Mouse (Mus musculus): ENCODE data around the gene Ten1.
A peak's percentile ranks its signal among the peaks of the same experiment; 100 is the strongest.

The Ten1 gene

DNA sequence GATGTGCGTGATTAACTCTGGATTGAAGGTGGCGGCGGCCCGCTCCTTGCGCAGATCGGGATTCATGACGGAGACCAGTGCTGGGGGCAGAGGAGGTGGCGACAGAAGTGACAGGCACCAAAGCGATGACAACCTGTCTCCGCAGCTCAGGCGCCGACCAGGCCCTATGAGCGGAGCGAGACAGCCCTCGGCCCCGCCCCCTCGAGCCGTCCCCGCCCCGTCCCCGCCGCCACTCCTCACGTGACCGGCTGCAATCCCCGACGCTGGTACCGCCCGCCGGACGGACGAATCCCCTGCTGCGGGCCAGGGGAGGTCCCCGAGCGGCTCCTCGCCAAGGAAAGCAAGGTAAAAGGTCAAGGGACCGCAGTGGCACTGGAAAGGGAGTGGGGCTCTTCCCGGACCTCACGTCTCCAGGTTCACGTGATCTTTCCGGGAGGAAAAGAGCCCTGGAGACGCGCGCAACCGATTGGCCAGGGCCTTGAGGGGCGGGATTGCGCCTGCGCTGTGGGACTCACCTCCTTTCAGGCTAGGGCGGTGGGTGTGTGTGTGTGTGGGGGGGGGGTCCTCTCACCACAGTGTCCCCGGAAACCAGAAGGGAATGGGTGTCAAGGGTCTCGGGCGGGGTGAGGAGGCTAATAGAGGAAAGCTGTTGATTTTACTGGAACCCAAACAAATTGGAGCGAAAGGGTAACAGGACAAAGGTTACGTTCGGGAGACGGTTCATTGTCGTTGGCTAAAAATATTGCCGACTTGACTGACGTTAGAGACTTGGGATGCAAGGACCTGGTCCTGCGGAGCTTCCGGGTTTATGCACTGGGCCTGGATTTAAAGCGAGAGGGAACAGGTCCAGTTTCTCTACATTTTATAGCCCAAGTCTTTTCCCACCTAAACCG lies at the start of gene Ten1, which contains the start of gene Acox1:
Gene Ten1 (plus strand): TSS at position 217 of the 893 bp plus-strand sequence.
Gene Acox1 (minus strand): TSS at position 407 of the 893 bp plus-strand sequence.
- peak; percentile 95 to 97 for DNase-seq (ENCODE audit: low spot score in 2 of 2)

DNA sequence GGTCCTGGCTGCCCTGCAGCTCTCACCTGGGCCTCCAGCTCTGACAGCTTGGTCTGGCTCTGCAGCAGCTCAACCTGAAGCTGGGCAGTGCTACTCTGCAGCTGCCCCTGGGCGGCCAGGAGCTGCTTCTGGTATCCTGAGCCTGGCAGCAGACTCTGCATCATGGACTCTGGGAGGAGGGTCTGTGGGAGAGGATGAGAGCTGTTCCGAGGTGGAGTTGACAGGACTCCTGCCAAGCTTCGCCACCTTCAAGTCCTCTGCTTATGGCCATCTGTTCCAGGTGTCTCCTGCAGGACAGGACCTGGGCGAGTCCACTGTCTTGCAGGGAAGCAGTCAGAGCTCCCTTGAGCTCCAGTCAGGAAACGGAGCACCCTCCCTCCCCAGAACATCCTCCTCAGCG lies 49.3 kb upstream of the Ten1 start:
- DNase-seq (ENCODE audit: low spot score in 2 of 2) = no peak

DNA sequence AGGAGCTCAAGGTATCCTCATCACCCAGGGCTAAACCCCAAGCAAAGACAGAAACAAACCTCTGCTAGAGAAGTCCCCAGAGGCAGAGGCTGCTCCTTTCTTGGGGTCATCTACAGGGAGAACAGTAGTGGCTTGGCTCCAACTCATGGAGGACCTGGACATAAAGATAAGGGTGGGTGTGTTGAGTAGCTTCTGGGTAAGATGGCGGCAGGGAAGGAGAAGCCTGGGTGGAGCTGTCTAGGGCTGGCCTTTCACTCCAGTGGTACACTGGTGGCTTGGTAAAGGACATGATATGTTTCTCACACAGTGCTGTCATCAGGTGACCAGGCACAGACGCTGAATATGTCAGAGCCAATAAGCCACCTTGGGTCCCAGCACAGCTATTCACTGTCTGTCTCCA lies 47.7 kb upstream of the Ten1 start:
- peak; percentile 56 to 61 for DNase-seq (ENCODE audit: low spot score in 2 of 2)

DNA sequence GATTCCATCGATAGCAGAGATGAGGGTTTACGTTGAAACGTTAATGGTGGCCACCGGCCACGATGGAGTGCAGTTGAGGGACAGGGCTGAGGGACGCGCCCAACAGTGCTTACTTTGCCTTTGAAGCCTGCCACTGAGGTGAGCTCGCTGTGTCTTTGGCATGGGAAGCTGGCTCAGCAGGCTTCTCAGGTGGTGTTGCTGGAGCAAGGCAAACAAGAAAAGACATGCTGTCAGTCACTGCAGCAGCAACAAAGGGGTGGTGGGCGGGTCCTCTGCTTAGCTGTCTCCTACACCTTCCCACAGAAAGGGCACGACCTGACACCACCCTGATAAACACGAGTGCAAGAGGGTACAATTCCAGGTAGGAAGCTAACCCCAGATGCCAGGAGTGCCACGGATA lies 37.3 kb upstream of the Ten1 start:
- DNase-seq (ENCODE audit: low spot score in 2 of 2) = no peak

DNA sequence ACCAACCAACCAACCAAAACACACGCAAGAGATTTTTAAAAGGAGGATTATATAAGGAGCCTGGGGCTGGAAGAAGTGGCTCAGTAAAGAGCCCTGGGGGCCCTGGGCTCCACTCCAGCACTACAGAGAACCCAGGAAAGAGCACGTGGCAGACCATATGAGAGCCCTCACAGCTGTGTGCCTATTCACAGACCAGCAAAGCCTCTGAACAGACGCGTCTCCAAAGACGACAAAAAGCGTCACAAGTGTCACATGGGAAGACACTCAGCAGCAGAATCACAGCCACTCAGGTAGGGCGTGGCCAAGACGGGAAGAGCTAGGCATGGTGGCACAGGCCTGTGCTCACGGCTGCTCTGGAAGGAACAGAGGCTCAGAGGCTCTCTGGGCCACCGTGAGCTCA lies 36.5 kb upstream of the Ten1 start:
- no peak for DNase-seq (ENCODE audit: low spot score in 2 of 2)

DNA sequence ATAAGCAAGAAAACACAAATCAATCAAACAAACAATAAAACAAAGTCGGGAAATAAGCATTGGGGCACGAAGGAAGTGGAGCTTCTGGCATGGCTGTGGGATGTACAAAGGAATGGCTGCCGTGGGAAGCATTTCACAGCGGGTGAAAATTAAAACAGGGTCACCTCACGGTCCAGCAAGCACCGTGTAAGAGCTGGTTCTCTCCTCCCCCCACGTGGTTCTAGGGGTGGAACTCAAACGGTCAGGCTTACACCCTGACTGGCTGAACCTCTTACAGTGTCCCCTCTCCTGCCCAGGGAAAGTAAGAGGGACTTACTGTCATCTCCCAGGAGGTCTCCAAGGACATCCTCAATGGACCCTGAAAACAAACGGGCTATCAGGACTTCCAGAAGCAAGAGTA lies 35.7 kb upstream of the Ten1 start:
- no peak for DNase-seq (ENCODE audit: low spot score in 2 of 2)

DNA sequence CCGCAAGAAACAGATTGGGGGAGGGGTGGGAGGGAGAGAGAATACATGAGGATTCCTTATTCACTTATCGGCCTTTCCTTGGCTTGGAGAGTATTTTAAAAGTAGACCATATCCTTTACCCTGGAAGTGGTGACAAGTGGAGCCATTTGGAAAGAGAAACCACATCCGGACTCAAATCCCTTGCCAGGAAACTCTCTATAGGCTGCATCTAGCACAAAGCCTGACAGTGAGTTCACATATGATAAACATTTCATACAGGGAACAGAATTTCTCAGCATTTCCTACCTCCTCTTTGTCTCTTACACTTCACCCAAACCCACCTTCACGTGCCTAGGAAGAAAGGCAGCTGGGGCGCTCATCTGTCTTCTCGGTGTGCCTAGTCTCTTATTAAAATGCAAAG lies 31.4 kb upstream of the Ten1 start:
- no peak for DNase-seq (ENCODE audit: low spot score in 2 of 2)

DNA sequence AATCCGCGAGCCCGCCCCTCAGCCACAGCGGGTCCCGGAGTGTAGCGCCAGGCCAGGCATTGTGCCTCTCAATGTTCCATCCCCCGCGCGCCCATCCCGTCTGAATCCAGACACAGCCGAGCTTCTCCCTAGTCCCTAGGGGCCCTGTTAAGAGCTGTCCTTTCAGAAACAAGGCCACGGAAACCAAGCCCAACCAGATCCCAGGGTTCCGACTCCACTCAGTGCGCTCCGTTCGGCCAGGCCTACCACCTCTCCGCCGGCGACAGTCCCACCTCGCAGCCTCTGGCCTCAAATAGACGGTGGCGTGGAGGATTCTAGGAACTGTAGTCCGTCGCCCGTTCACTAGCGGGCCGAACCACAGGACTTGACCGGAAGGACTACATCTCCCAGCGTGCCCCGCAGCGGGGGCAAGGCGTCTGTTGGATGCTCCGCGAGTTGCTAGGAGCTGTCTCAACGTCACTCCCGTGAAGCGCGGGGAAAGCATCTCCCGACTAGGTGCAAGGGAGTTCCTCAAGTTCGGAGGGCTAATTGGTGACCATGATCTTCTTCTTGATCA lies 30.7 kb upstream of the Ten1 start, which contains the start of gene Fbf1:
Gene Fbf1 (minus strand): TSS at position 283 of the 556 bp plus-strand sequence.
- DNase-seq (ENCODE audit: low spot score in 2 of 2) = peak; percentile 80 to 96

DNA sequence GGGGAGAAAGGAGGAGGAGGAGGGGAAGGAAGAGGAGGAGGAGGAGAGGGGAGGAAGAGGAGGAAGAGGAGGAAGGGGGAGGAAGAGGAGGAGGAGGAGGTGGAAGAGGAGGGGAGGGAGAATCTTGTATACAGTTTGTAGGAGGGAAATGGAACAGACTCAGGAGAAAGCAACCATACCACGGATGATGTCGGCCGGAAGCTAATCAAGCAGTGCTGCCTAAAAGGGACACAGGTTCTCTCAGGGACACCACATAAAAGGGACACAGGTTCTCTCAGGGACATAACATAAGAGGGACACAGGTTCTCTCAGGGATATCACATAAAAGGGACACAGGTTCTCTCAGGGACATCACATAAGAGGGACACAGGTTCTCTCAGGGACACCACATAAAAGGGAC lies 29.4 kb upstream of the Ten1 start:
- no peak for DNase-seq (ENCODE audit: low spot score in 2 of 2)

DNA sequence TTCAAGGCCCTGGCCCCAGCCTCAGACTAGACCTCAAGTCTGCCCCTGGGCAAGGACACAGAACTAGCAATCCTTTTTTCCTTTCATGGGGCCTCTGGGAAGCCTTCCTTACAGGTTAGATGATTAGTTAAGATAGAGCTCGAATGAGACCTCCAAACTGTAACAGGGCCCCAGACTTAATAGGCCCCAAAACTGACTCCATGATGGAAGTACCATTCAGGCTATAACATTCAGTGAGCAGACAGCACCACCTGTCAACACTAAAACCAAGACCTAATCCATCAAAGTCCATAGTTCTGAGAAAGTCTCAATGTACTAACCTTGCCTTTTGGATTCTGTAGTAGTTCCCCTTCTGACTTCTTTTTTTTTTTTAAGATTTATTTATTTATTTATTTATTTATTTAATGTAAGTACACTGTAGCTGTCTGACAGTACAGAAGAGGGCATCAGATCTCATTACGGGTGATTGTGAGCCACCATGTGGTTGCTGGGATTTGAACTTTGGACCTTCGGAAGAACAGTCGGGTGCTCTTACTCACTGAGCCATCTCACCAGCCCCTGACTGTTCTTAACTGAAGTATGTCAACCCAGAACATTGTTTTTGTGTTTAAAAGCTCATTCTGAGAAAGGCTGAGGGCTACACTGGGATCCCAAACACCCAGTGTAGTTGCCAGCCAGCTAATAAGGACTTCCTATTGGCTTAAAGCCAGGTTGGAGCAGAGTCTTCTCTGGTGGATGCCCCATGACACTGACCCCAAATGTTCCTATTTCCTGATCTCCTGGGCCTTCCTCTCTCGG lies 28.5 kb upstream of the Ten1 start:
- DNase-seq (ENCODE audit: low spot score in 2 of 2) = no peak

DNA sequence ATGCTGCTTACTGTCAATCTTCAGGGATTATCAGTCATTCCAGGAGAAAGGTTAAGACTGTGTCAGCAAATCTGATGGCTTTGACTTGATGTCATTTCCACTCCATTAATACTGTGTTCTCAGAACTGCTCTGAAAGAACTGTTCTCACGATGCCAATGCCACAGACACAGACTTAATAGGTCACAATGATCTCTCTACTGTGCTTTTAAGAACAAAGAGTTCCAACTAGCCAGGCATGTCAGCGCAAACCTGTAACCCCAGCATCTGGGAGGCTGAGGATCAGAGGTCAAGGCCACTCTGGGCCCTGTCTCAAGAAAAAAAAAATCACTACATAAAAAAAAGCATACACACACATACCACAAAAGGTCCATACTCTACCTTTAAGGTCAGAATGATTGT lies 26.7 kb upstream of the Ten1 start:
- no peak for DNase-seq (ENCODE audit: low spot score in 2 of 2)

DNA sequence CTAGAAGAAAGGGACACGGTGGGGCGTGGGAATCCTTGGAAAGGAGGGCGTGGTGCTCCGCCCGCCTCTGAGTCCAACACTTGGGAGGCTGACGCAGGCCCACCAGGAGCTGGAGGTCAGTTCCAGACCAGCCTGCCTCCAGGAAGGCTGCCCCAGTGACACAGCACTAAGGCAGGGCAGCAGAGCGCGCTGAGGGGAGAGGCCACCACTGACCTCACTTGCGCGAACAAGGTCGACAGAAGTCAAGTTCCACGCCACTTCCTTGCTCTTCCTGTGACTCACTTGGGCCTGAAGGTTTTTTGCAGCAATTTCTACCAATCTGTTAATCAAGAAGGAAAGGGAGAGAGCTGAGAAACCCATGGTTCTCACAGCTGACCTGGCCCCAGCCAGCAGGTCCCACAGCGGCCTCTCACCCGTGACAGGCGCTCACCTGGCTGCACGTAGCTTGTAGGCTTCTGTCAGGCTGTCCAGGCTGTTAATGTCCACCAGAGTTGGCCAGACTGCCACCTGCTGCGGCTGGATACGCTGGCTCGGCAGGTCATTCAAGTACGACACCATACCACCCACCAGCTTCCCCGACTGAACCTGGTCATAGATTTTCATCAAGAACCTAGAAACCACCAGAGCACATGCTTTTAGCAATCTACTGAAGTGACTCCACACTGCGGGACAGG lies 23.7 kb upstream of the Ten1 start:
- no peak for DNase-seq (ENCODE audit: low spot score in 2 of 2)

DNA sequence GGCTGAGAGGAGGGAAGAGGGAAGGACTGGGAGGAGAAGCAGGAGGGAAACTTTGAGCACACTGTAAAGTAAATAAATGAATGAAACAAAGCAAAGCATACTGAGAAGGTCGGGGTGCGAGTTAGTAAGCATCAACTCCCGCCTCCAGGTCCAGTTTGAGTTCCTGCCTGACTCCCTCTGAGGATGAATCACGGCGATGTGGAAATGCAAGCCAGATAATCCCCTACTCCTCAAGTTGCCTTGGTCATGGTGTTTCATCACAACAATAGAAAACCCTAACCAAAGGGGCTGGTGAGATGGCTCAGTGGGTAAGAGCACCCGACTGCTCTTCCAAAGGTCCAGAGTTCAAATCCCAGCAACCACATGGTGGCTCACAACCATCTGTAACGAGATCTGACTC lies 22.6 kb upstream of the Ten1 start:
- DNase-seq (ENCODE audit: low spot score in 2 of 2) = no peak

DNA sequence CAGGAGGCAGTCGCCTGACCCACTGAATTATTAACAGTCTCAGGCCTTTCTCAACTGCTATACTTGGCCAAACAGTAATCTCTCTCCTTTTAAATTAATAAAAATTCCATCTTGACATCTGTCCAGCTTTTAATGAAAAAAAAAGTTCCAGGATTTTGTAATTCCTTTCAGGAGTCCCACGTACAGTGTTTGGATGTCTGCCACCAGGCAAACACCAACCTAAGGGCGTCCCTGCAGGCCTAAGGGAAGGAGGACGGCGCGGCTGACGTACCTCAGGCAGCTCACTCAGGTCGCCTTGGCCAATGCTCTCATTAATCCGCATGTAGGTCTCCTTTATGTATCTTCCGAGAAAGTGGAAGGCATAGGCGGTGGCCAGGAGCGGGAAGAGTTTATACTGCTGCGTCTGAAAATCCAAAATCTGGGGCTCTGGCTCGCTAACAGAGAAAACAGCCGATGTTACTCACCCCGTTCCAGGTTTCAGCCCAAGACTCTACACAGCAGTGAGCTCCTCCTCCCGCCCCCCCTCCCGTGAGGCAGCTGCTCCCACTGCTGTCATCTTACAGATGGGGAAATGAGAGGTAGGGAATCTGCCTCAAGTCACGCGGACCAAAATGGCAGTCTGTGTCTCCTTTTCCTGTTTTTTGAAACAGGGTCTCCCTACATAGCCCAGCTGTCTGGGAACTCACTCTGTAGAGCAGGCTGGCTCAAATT lies 20.1 kb upstream of the Ten1 start:
- no peak for DNase-seq (ENCODE audit: low spot score in 2 of 2)

DNA sequence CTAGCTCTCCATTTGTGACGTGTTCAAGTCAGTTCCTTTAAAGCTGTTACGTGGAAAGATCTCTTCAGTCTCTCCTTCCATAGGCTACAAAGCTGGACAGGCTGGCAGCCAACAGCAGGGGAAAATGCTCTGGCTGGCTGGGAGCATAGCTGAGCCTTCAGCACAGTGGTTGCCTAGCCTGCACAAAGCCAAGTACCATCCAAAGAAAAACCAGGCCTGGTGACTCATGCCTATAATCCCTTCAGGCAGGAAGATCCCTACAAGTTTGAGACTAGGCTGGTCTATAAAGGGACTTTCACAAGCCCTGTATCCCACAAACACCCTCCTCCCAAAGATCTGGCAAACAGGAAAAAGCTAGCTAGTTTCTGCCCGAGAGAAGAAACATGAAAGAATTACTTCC lies 12.8 kb upstream of the Ten1 start:
- no peak for DNase-seq (ENCODE audit: low spot score in 2 of 2)

DNA sequence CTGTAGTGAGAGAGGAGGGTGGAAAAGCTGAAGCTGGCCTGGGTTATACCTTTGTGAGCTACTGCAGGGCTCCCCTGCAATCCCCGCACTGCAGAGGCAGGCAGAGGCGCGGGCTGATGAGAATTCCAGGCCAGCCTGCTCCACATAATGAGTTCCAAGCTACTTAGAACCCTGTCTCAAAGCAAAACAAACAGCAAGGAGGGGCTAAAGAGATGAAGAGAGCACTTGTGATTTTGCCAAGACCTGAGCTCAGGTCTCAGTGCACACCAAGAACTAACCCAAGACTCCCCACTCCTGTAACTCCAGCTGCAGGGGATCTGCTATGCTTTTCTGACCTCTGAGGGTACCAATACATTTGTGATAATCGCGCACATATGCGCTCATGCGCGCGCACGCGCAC lies 12.3 kb upstream of the Ten1 start:
- no peak for DNase-seq (ENCODE audit: low spot score in 2 of 2)

DNA sequence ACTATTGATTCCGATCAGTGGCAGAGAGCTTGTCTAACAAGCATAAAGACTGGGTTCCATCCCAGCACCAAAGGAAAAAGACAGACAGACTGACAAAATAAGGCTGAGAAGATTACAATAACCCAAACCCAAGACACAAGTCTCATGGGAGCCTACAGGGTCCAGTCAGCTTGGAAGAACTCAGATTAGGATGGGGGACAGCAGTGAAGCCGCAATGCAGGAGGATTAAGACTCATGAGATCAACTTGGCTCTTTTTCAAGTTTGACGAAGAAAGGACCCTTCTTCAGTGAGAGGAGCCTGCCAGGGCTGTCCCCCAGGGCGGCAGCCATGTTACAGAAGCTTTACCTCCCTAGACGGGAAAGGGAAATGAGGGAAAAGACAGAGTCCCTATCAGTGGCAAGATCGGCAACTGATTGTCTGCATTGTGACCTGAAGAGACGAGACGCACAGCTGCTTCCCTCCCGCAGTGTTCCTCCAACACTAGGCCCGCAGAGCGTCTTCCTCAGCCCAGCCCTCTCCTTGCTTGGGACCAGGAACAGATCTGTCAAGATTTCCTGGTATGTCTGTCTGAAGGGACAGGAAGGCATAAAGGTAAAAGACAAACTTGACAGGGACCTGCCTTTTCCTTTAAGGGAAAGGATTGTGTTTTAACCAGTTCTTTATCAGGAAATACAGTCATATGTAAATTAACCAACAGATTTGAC lies 11.3 kb upstream of the Ten1 start:
- no peak for DNase-seq (ENCODE audit: low spot score in 2 of 2)

DNA sequence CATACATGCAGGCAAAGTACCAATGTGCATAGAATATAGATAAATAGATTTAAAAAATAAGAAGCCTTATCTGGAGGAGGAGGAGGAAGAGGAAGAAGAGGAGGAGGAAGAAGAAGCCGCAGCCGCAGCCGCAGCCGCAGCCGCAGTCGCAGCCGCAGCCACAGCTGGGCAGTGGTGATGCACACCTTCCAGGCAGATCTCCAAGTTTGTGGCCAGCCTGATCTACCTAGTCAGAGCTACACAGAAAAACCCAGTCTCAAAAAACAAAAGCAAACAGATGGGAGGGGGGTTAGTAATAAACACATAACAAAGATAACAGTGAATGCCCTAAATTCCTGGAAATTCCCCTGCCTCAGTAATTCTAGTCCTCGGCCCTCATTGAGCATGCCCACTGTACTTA lies 4.0 kb upstream of the Ten1 start:
- no peak for DNase-seq (ENCODE audit: low spot score in 2 of 2)

DNA sequence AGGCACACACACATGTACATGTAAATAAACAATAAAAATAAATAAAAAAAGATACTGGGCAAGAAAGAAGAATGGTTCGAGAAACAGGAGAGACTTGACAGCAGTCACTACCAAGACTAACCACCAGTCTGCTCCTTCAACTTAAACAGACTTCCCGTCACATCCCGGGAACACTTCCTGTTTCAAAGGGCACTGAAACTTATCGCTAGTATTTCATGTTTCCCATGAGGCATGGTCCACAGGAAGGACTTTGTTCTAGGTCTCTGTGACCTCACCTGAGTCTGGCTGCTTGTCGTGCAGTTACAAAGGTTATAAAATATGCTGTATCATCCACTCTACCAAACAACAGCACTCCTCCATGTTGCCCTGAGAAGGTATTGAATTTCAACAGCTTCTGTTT lies 3.4 kb upstream of the Ten1 start:
- DNase-seq (ENCODE audit: low spot score in 2 of 2) = no peak

DNA sequence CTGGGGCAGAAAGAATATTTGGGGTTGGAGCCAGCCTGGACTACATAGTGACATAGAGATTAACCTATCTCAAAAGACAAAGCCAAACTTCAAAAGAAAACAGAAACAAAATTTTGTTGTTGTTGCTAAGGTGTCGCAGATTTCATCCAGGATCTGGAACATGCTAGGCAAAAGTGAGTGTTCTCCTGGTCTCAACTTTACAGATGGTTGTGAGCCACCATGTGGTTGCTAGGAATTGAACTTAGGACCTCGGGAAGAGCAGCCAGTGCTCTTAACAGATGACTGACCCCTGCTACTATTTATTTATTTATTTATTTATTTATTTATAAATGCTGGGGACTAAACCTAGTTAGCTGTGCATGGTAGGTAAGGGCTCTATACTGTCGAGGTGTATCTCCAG lies 2.3 kb upstream of the Ten1 start:
- DNase-seq (ENCODE audit: low spot score in 2 of 2) = no peak

Data from spleen, postnatal 10 days (tissue).